Mouse (Mus musculus): ENCODE measurements around the gene Tex26.

GRCm38 (mm10) chr5:149439531-149440179, at the start of gene Tex26:
- TF ChIP-seq CTCF (IDR thresholded peaks at IDR 0.05; ENCODE audit: insufficient read depth, low read depth, low read length): no peak
- peak; percentile 47; the same call in 1 of the 2 replicates for TF ChIP-seq POLR2A (IDR thresholded peaks at IDR 0.05; ENCODE audit: insufficient read depth, low read depth, low read length)
